Mouse (Mus musculus): ENCODE data around the gene Klhdc3. TPM values are rescaled to one million over a fixed set of nuclear protein-coding genes. Genes with fewer than 3 reads are reported as not detected.

Gene Klhdc3
- total RNA-seq, 2 experiments from 2014 or later, result 83.0 to 108 TPM

DNA sequence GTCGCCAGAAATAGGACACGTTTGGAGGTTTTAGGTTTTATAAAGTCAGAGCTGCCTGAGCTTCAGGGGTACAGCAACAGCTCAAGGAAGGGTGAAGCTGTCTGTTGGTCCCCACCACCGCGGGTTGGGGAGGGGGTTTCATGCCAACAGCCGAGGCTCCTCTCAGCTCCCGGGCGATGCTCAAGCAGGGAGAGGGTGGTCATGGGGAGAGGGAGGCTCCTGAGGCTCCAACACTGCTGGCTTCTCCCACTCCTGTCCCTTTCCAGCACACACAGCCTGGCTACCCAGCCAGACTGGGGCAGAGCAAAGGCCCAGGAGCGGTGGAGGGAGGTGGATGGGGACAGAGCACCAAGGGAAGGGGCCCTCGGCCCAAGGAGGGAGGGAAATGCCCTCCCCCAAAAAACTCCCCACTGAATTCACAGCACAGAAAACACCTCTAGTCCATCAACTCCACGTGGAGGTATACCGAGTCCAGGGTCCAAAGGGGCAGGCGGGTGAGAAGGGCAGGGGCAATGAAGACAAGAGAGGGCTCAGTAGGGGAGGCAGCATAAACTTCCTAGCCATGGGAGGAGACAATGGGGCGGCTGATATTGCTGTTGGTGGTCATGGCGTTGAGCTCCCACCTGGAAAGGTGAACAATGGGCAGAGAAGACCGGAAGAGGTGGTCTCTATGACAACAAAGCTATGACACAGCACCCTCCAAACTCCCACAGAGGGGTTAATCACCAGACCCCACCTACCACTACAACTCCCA, 6.0 kb downstream of the Klhdc3 start:
- peak; percentile 15 for DNase-seq
- intact Hi-C loops (cut with DNase I), result no loop called here
- peak overlapping the region; percentile 94 for H3K27ac ChIP-seq
- H3K4me3 ChIP-seq, result peak overlapping the region; percentile 78
- TF ChIP-seq CTCF (IDR thresholded peaks at IDR 0.05), result no peak

DNA sequence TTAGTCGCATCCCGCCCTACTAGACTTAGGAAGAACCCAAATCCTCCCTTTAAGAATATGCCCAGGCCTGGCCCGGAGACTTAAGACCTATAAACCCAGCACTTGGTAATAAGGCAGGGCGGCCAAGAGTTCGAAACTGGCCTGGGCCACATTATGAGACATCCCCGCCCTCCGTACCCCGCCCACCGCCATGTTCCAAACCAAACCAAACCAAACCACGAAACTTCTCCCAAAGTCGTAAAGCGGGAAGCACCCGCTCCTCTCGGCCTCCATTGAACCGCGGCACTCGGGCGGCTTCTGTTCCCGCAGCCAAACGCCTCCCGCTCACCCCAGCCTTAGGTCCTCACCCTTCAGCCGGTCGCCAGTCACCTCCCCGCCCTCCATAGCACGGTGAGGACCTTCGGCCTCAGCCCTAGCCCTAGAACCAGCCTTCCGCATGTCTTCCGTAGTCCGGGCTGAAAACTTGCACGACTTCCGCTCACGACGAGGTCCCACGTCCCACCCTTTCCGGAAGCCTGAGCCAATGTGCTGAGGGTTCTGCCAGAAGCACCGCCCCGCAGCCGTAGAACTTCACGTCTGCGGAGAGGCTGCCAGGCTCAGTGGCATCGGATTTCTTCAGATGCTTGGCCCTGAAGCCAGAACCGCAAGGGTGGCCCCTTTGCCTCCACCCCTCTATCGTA, 6.7 kb downstream of the Klhdc3 start, which contains the start of gene Rrp36:
Gene Rrp36, minus strand, starts transcription at position 503 of the 680 bp plus-strand sequence.
- Histone ChIP-seq H3K4me3 (peak within 1 kb of the TSS; percentile 78), H3K27ac (peak within 1 kb of the TSS; percentile 94)
- DNase-seq, result peak; percentile 97
- TF ChIP-seq CTCF (IDR thresholded peaks at IDR 0.05), result no peak
- intact Hi-C loops (cut with DNase I), result no loop called here

DNA sequence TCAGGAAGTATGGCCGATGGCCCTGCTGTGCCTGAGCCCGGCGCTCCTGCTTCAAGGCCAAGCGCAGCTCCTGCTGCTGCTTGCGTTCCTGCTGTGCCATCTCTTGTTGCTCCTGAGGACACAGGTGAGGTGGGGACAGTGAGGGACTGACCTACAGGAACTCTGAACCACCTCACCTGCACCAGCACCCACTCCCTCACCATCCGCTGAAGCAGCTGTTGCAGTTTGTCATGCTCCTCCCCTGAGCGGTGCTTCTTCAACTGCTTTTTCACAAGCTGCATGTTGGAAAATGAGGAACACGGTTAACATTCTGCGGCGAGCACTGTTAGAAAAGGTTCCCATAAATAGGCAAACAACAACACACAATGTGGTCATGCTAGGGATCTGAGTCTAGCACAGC, 10.8 kb downstream of the Klhdc3 start:
- Histone ChIP-seq H3K4me3 (no peak overlapping the region), H3K27ac (no peak overlapping the region)
- intact Hi-C loops (cut with DNase I), result no loop called here
- no peak for DNase-seq
- TF ChIP-seq CTCF (IDR thresholded peaks at IDR 0.05), result no peak

DNA sequence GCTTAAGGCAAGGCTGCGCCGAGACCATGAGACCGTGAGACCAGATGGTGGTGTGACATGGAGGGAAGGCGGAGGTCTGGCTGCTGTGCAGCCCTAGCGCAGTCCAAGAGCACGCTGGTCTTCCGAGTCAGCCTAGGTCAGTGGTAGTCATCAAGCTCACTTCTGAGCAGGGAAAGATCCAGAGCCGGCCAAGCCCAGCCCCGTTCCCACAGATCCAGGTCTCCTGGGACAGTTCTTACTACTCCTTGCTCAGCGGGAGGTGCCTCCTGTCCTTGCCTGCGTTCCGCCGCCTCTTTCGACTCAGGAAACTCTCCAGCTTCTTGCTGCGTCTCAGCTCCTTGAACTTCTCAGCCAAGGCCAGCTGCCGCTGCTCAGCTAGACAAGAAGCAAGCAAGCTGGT, 13.0 kb downstream of the Klhdc3 start:
- H3K4me3 ChIP-seq, result 0 out of 2 replicates have a peak overlapping the region, but pooled peaks have one; percentile 2
- intact Hi-C loops (cut with DNase I), result no loop called here
- DNase-seq, result peak; percentile 40
- peak overlapping the region; percentile 40 for H3K27ac ChIP-seq
- no peak for TF ChIP-seq CTCF (IDR thresholded peaks at IDR 0.05)

DNA sequence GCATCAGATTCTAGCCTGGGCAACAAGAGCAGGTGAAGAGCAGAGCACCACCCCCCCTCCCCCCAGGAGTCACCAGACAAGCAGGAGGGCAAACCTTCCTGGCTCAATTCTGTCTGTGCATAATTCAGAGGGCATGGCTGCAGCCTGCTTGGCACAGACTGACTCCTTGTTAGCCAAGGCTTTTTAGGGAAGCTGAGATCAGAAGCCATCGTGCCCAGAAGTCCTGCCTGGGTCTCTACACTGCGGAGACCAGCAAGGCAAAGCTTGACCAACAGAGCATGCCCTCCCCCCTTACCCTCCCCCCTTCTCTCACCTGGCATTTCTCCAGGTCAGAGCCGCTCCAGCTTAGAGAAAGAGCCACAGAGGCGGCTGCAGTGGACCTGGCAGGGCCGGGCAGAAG, 18.0 kb downstream of the Klhdc3 start:
- DNase-seq, result peak; percentile 80
- Histone ChIP-seq H3K4me3 (no peak overlapping the region), H3K27ac (peak overlapping the region; percentile 78)
- intact Hi-C loops (cut with DNase I), result no loop called here
- TF ChIP-seq CTCF (IDR thresholded peaks at IDR 0.05), result no peak

DNA sequence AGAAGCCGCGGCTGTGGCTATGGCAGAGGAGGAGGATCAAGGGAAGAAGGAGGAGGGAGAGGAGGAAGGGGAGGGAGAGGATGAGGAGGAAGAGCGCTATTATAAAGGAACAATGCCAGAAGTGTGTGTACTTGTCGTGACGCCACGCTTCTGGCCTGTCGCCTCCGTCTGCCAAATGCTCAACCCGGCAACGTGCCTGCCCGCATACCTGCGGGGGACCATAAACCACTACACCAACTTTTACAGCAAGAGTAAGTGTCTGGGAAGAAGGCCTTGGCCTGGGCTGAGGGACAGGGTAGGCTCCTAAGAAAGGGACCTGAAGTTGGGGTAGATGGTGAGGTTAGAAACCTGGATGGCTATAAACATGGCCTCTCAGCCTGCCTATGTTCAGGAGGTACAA, 18.7 kb downstream of the Klhdc3 start:
- no peak for TF ChIP-seq CTCF (IDR thresholded peaks at IDR 0.05)
- Histone ChIP-seq H3K4me3 (no peak overlapping the region), H3K27ac (peak overlapping the region; percentile 78)
- DNase-seq, result no peak
- intact Hi-C loops (cut with DNase I), result no loop called here

DNA sequence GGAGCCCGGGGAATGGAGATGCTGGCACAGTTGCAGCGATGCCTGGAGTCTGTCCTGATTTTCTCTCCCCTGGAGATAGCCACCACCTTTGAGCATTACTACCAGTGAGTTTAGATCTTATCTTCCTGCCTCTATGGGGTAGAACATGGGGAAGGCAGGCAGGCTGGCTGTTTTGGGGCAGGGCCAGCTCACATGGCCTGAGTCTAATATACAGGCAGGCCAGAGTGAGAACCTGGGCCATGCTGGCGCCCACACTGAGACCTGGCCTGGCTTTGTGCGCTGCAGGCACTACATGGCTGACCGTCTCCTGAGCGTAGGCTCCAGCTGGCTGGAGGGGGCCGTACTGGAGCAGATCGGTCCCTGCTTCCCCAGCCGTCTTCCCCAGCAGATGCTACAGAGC, 19.4 kb downstream of the Klhdc3 start:
- TF ChIP-seq CTCF (IDR thresholded peaks at IDR 0.05), result no peak
- Histone ChIP-seq H3K27ac (no peak overlapping the region; the same call in 1 of the 2 replicates), H3K4me3 (no peak overlapping the region)
- DNase-seq, result no peak
- intact Hi-C loops (cut with DNase I), result no loop called here

DNA sequence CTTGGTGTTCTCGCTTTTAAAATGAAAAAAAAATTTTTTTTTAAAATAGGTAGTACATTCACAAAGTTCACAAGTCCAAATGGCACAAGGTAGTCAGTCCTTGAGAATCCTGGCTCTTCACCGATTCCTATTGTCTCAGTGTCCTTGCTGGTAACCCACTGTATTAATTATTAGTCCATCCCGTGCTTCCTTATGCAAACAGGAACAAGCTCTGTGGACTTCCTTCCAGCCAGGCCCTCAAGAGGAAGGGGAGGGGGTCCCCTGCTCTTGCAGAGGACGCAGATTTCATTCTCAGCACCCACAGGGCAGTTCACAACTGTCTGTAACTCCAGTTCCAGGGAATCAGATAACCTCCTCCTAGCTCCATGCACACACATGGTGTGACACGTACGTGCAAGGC, 24.7 kb downstream of the Klhdc3 start:
- no peak for TF ChIP-seq CTCF (IDR thresholded peaks at IDR 0.05)
- no peak for DNase-seq
- intact Hi-C loops (cut with DNase I), result no loop called here
- Histone ChIP-seq H3K27ac (peak overlapping the region; percentile 48; the same call in 1 of the 2 replicates), H3K4me3 (peak overlapping the region; percentile 28)

DNA sequence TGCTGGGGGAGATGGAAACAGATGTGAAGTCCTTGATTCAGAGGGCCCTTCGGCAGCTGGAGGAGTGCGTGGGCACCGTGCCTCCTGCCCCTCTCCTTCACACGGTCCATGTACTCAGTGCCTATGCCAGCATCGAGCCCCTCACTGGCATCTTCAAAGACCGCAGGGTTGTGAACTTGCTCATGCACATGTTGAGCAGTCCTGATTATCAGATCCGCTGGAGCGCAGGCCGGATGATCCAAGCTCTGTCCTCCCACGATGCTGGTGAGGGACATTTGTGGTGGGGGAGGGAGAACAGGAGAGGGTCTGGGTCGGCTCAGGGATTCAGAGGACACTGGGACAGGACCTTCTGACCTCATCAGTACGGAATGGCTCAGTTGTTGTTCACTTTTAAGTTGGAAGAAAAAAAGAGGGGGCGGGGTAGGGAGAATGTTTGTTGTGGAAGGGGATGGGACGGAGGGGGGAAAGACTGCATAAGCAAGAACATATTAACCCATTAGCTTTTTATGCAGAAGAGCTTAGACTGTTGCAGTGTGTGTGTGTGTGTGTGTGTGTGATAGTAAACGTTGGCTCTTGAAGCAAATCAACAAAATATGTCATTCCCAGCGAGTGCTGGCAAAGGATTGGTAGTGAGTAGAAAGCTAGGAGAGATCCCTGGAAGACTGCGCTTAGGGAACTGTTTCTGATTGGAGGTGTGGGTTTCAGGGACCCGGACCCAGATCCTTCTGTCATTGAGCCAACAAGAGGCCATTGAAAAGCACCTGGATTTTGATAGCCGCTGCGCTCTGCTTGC, 28.8 kb downstream of the Klhdc3 start:
- TF ChIP-seq CTCF (IDR thresholded peaks at IDR 0.05), result no peak
- no peak for DNase-seq
- Histone ChIP-seq H3K27ac (peak overlapping the region; percentile 91; the same call in 1 of the 2 replicates), H3K4me3 (peak overlapping the region; percentile 95)
- intact Hi-C loops (cut with DNase I), result no loop called here

DNA sequence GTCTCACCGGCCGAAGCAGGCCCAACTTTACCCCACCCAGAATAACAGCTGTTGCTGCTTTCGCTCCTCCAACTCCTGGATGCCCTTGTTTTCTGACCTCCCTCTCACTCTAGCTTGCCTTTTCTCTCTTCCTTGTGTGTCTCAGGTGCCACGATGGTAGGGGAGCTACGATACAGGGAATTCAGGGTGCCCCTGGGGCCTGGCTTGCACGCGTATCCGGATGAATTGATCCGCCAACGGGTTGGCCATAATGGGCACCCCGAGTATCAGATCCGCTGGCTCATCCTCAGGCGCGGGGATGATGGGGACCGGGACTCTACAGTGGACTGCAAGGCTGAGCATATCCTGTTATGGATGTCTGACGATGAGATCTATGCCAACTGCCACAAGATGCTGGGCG, 29.4 kb downstream of the Klhdc3 start:
- H3K4me3 ChIP-seq, result peak overlapping the region; percentile 95
- TF ChIP-seq CTCF (IDR thresholded peaks at IDR 0.05), result no peak
- H3K27ac ChIP-seq, result peak overlapping the region; percentile 91
- intact Hi-C loops (cut with DNase I), result no loop called here
- DNase-seq, result no peak

DNA sequence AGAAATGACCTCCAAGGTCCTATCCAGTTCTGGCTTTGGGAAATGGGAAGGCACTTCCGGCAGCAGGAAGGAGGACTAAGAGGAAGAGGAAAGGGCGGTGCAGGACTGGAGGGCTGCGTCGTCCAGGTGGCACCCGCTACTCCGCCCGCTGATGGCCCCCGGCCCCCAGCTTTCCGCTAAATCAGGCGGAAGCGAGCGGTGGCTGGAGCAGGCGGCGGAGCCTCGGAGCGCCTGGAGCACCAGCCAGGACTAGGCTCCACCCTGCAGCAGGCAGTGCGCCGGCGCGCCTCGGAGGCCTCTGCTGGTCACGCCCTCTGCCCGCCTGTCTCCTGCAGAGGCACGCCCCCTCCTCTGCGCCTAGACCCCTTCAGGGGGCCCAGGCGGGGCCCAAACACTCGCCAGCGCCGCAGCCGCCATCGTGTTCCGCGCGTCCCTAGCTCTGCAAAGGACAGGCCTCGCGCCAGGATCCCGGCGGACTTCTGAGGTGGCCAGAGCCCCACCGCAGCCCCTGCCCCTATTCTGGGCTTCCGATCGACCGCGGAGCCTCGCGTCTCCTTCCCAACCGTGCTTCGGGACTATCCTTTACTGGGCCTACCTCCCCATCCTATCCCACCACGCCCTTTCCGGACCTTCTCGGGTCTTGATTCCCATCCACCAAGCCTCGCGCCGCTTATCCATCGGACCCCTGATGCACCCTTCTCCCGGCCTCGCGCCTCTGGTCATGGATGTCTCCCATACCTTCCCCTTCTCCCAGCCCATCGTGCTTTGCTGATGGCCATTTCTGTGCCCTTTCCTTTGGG, 30.3 kb downstream of the Klhdc3 start, which contains the start of gene Cul7:
Gene Cul7, plus strand, starts transcription at position 106 of the 800 bp plus-strand sequence.
- no peak for TF ChIP-seq CTCF (IDR thresholded peaks at IDR 0.05)
- peak within 1 kb of the TSS; percentile 95 for H3K4me3 ChIP-seq
- peak; percentile 95 for DNase-seq
- H3K27ac ChIP-seq, result peak within 1 kb of the TSS; percentile 91
- intact Hi-C loops (cut with DNase I), result no loop called here

DNA sequence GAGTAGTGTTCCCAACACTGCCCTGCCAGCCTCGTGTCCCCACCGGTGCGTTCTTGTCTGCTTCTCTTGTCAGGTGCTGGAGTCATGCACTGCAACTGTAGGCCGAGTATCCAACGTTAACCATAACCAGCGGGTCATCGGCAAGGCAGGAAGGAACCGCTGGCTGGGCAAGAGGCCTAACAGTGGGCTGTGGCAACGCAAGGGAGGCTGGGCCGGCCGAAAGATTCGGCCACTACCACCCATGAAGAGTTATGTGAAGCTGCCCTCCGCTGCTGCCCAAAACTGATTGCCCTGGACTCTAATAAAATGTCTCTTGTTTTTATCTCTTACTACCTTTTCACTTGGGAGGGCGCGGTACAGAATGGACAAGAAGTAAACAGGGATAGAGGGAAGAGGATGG, 30.9 kb downstream of the Klhdc3 start:
- Histone ChIP-seq H3K27ac (peak overlapping the region; percentile 91), H3K4me3 (peak overlapping the region; percentile 95)
- TF ChIP-seq CTCF (IDR thresholded peaks at IDR 0.05), result no peak
- intact Hi-C loops (cut with DNase I), result loop anchor here (5.0 kb wide), 1 partner anchor 98 kb away; no protein-coding TSS in a partner anchor
- no peak for DNase-seq
